Mouse (Mus musculus) adrenal gland (tissue): ENCODE results near the gene Tmem98.

Source experiments
- intact Hi-C: fragments of 180-260 bp; cut with DNase I; formaldehyde crosslinking; loops from one replicate; pipeline ENCODE4 v1.15.1; 2025
- long read RNA-seq, 2 experiments: library from polyadenylated mRNA; unstranded; transcript quantifications; one replicate each; pipeline ENCODE4 v2.0.0; 2020; ENCODE audit warnings: borderline replicate concordance in 1 of 2; ENCODE audit not compliant: insufficient replicate concordance in 1 of 2

Tmem98 gene
- long read RNA-seq, experiment 1, transcript Tmem98-201 (7 exons, 1,633 nt): major isoform, 138 of 149 reads
- long read RNA-seq, experiment 1, partial matches to known transcripts: 7 of 149 reads
- long read RNA-seq, experiment 1, other reads (novel, unspliced or antisense): 4 of 149 reads
- long read RNA-seq, experiment 2, transcript Tmem98-201 (7 exons, 1,633 nt): major isoform, 97 of 104 reads
- long read RNA-seq, experiment 2, partial matches to known transcripts: 1 of 104 reads
- long read RNA-seq, experiment 2, other reads (novel, unspliced or antisense): 6 of 104 reads

- intact Hi-C loops: loop anchor here (10.0 kb wide), 1 partner anchor 195 kb away; no protein-coding TSS in a partner anchor
Observed at GRCm38 (mm10) chr11:80809993-80810821, at the start of gene Tmem98. TSS of gene Tmem98 (plus strand) at chr11:80810175.

GRCm38 (mm10) chr11:80761285-80761974 is 48.5 kb upstream of the Tmem98 start:
- intact Hi-C loops: no loop called here

GRCm38 (mm10) chr11:80762066-80762465 is 47.9 kb upstream of the Tmem98 start:
- intact Hi-C loops: no loop called here

- intact Hi-C loops: no loop called here
Observed at GRCm38 (mm10) chr11:80766068-80766467, 43.9 kb upstream of the Tmem98 start.

GRCm38 (mm10) chr11:80766472-80767319 is 43.3 kb upstream of the Tmem98 start:
- intact Hi-C loops: no loop called here

- intact Hi-C loops: no loop called here
Observed at GRCm38 (mm10) chr11:80767320-80767617, 42.7 kb upstream of the Tmem98 start.

GRCm38 (mm10) chr11:80771186-80771585 is 38.8 kb upstream of the Tmem98 start:
- intact Hi-C loops: no loop called here

GRCm38 (mm10) chr11:80771596-80772250 is 38.3 kb upstream of the Tmem98 start:
- intact Hi-C loops: no loop called here

GRCm38 (mm10) chr11:80772595-80773210 is 37.3 kb upstream of the Tmem98 start:
- intact Hi-C loops: no loop called here

GRCm38 (mm10) chr11:80775535-80775934 is 34.4 kb upstream of the Tmem98 start:
- intact Hi-C loops: no loop called here

- intact Hi-C loops: no loop called here
Observed at GRCm38 (mm10) chr11:80777708-80778107, 32.3 kb upstream of the Tmem98 start.

- intact Hi-C loops: no loop called here
Observed at GRCm38 (mm10) chr11:80778157-80778556, 31.8 kb upstream of the Tmem98 start.

- intact Hi-C loops: no loop called here
Observed at GRCm38 (mm10) chr11:80778916-80779526, 31.0 kb upstream of the Tmem98 start.

- intact Hi-C loops: loop anchor here (2.0 kb wide), 1 partner anchor 81 kb away; no protein-coding TSS in a partner anchor
Observed at GRCm38 (mm10) chr11:80779527-80780344, 30.2 kb upstream of the Tmem98 start, which contains the start of gene Myo1d. TSS of gene Myo1d (minus strand) at chr11:80780025.

GRCm38 (mm10) chr11:80781535-80781934 is 28.4 kb upstream of the Tmem98 start:
- intact Hi-C loops: loop anchor here (2.0 kb wide), 1 partner anchor 83 kb away; no protein-coding TSS in a partner anchor

- intact Hi-C loops: no loop called here
Observed at GRCm38 (mm10) chr11:80783460-80783859, 26.5 kb upstream of the Tmem98 start.

- intact Hi-C loops: no loop called here
Observed at GRCm38 (mm10) chr11:80784294-80784743, 25.7 kb upstream of the Tmem98 start.

GRCm38 (mm10) chr11:80785672-80786071 is 24.3 kb upstream of the Tmem98 start:
- intact Hi-C loops: no loop called here
